Mouse (Mus musculus) hindbrain, embryonic 10.5 days (tissue): ENCODE results near the gene Hnrnpl. TPM values are rescaled to one million over a fixed set of nuclear protein-coding genes. Genes with fewer than 3 reads are reported as not detected.

ENCODE experiments used
- DNase-seq: peaks from one replicate; pipeline ENCODE4 v3.0.0-alpha.2; 2017; ENCODE audit warnings: low spot score
- H3K27ac ChIP-seq: fragments of 300-500 bp; sonication (generic); 2 replicates; pipeline ENCODE4 v1.5.1; 2016; ENCODE audit warnings: mild to moderate bottlenecking, moderate library complexity
- H3K27me3 ChIP-seq: fragments of 300-500 bp; sonication (generic); 2 replicates; pipeline ENCODE4 v1.6.1; 2016; ENCODE audit warnings: mild to moderate bottlenecking; ENCODE audit not compliant: poor library complexity, insufficient read depth, severe bottlenecking
- H3K36me3 ChIP-seq: fragments of 300-500 bp; sonication (generic); 2 replicates; pipeline ENCODE4 v1.6.1; 2016; ENCODE audit warnings: mild to moderate bottlenecking, moderate library complexity
- H3K4me1 ChIP-seq: fragments of 300-500 bp; sonication (generic); replicated peaks from 2 replicates; pipeline ENCODE4 v1.6.1; 2016; ENCODE audit warnings: mild to moderate bottlenecking
- H3K4me3 ChIP-seq: fragments of 300-500 bp; sonication (generic); 2 replicates; pipeline ENCODE4 v1.5.1; 2016; ENCODE audit warnings: mild to moderate bottlenecking, moderate library complexity
- H3K9me3 ChIP-seq: fragments of 300-500 bp; sonication (generic); 2 replicates; pipeline ENCODE4 v1.6.1; 2016; ENCODE audit warnings: mild to moderate bottlenecking, moderate library complexity
- WGBS: fragments of 180-500 bp; shearing (Covaris S2); methylation state at CpG from one replicate; pipeline ENCODE4 v1.1.7; 2016; 5-methylcytosine and 5-hydroxymethylcytosine counted together
- polyA plus RNA-seq: library from polyadenylated mRNA; unstranded; fragments of >200 nt; fragmentation: Nextera tagmentation; extraction: Ambion mirVana; gene quantifications from 2 replicates; pipeline ENCODE4 v1.2.1, GENCODE M21; 2016

Gene Hnrnpl
- polyA plus RNA-seq, 1 experiment from 2014 or later, result 312 TPM

DNA sequence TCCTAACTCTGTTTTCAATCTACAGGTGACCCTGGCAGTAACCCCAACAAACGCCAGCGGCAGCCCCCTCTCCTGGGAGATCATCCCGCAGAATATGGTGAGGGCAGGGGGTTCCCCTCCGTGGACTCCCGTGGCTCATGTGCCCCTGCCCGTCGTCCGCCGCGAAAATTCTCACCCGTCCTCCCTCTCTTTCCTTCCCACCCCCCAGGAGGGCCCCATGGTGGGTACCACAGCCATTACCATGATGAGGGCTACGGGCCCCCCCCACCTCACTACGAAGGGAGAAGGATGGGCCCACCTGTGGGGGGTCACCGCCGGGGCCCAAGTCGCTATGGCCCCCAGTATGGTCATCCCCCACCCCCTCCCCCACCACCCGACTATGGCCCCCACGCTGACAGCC is 10.1 kb downstream of the Hnrnpl start:
- H3K9me3 ChIP-seq, result no peaks in the 10 kb centered on the region
- H3K27ac ChIP-seq, result peak overlapping the region; percentile 50; the same call in 1 of the 2 replicates
- WGBS, result 82% methylated on average over 18 of the region's 18 CpGs
- no peak for DNase-seq
- peaks cover 96% of the 10 kb centered on the region for H3K36me3 ChIP-seq
- peaks cover 89% of the 10 kb centered on the region for H3K4me1 ChIP-seq
- H3K27me3 ChIP-seq, result no peaks in the 10 kb centered on the region
- peak overlapping the region; percentile 34; the same call in 1 of the 2 replicates for H3K4me3 ChIP-seq

DNA sequence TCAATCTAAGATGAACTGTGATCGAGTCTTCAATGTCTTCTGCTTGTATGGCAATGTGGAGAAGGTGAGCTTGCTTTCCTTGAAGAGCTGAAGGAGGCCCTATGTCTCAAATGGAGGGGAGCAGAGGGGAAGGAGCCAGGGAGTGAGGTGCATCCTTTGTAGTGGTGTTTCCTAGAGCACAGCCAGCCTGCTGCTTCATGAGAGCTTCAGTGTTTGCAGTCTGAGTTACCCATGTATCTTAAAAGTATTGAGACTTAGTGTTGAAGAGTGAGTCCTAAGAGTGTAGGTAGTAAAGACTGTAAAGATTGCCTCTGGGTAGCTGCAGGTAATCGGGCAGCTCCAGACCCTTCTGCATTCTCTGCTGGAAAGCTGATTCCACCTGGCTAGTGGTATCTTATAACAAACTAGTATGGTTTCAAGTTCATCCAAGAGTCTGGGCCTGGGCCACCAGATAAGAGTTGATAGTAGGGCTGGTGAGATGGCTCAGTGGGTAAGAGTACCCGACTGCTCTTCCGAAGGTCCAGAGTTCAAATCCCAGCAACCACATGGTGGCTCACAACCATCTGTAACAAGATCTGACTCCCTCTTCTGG is 10.6 kb downstream of the Hnrnpl start:
- WGBS, result 89% methylated on average over 4 of the region's 4 CpGs
- H3K36me3 ChIP-seq, result peaks cover 91% of the 10 kb centered on the region
- H3K27me3 ChIP-seq, result no peaks in the 10 kb centered on the region
- DNase-seq, result no peak
- peaks cover 85% of the 10 kb centered on the region for H3K4me1 ChIP-seq
- H3K4me3 ChIP-seq, result peak overlapping the region; percentile 34; the same call in 1 of the 2 replicates
- no peak overlapping the region for H3K27ac ChIP-seq
- H3K9me3 ChIP-seq, result no peaks in the 10 kb centered on the region

DNA sequence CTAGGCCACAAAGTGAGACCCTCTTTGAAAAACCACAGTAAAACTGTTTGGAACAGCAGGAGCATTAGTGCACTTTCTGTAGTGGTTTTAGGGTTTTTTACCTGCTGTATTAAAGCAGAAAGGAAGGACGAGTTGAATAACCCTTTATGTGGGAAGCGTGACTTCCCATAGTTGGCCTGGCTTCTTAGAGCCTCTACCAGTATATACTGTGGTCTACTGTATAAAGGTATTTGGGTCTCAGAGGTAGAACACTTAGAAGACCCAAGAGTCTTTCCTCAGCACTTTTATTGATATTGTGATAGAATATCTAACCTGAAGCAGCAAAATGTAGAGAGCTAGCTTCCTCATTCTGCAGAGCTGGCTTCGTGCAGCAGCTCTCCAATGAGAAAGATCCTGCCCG is 11.2 kb downstream of the Hnrnpl start:
- Histone ChIP-seq H3K4me1 (peaks cover 82% of the 10 kb centered on the region), H3K9me3 (no peaks in the 10 kb centered on the region), H3K36me3 (peaks cover 85% of the 10 kb centered on the region), H3K27ac (peak overlapping the region; percentile 83), H3K27me3 (no peaks in the 10 kb centered on the region), H3K4me3 (peak overlapping the region; percentile 36; the same call in 1 of the 2 replicates)
- WGBS, result 85% methylated on average over 4 of the region's 4 CpGs
- no peak for DNase-seq

DNA sequence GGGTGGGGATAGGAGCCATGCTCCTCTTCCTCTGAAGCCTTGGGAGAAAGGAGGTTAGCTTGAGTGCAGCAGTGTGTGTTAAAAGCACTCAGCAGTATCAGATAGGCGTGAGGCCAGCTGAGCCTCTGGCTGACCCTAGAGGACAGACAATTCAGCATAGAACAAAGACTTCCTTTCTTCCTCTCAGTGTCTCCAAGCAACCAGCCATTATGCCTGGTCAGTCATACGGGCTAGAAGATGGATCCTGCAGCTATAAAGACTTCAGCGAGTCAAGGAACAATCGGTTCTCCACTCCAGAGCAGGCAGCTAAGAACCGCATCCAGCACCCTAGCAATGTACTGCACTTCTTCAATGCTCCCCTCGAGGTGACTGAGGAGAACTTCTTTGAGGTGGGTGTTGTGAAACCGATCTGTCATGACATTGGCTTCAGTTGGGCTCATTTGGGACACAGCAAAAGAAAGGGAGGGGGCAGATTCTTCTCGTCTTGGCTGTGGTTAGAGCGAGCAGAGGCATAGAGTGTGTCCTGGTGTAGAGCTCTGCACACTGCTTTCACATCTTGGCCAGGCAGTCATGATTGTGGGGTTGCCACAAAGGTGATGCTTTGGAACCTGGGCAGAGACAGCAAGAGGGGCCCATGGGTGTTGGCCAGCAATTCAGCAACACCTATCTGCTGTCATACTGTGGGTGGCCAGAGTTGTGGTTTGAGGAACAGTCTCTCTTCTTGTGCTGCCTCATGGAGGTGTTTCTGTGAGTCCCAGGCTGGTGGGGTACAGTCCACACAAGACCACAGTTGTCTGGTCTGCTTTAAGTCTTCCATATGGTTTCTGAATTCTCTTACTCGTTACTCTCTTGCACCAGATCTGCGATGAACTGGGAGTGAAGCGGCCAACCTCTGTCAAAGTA is 12.3 kb downstream of the Hnrnpl start:
- no peaks in the 10 kb centered on the region for H3K27me3 ChIP-seq
- peaks cover 79% of the 10 kb centered on the region for H3K4me1 ChIP-seq
- H3K36me3 ChIP-seq, result peaks cover 74% of the 10 kb centered on the region
- H3K27ac ChIP-seq, result peak overlapping the region; percentile 83
- H3K4me3 ChIP-seq, result peak overlapping the region; percentile 36
- no peaks in the 10 kb centered on the region for H3K9me3 ChIP-seq
- DNase-seq, result peak; percentile 76
- 40% methylated on average over 12 of the region's 12 CpGs for WGBS

DNA sequence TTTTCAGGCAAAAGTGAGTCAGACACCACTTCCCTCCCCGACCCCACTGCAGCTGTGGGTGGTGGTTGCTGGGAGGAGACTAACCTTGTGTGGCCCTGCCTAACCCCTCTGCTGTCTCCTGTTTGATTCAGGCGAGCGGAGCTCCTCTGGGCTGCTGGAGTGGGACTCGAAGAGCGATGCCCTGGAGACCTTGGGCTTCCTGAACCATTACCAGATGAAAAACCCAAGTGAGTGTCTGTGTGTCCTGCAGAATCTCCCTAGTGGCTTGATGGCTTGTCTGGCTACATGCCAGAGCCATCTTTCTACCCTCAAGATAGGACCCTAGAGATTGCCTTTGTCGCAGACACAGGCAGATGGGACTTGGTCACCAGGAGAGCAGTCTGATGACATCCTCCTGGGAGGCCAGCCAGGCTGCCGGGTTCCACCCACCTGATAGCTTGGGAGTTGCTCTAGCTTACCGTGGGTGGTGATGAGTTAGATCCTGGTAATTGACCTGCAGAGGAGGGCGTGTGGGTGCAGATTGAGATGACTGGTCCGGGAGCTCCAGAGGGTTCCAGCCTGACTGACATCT is 13.0 kb downstream of the Hnrnpl start:
- peak overlapping the region; percentile 36; the same call in 1 of the 2 replicates for H3K4me3 ChIP-seq
- 78% methylated on average over 10 of the region's 10 CpGs for WGBS
- peak overlapping the region; percentile 83 for H3K27ac ChIP-seq
- no peaks in the 10 kb centered on the region for H3K9me3 ChIP-seq
- peak; percentile 16 for DNase-seq
- no peaks in the 10 kb centered on the region for H3K27me3 ChIP-seq
- H3K36me3 ChIP-seq, result peaks cover 67% of the 10 kb centered on the region
- peaks cover 77% of the 10 kb centered on the region for H3K4me1 ChIP-seq

DNA sequence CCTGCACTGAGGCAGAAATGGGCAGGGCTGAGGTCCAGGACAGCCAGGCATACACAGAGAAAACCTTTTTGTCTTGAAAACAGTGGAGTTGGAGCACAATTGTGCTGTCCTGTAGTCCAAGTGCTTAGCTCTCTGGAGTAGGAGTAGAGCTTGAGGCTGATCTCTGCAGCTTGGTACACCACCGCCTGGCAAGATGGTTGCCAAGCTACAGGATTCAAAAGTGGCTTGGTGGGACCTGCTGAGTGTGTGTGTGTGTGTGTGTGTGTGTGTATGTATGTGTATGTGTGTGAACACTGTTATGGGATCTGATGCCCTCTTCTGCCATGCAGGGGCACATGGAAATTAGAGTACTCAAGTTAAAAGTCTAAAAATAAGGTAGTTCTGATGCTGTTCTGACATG is 14.2 kb downstream of the Hnrnpl start:
- Histone ChIP-seq H3K9me3 (no peaks in the 10 kb centered on the region), H3K27me3 (no peaks in the 10 kb centered on the region), H3K4me1 (peaks cover 65% of the 10 kb centered on the region), H3K36me3 (peaks cover 55% of the 10 kb centered on the region), H3K4me3 (no peak overlapping the region), H3K27ac (no peak overlapping the region)
- 76% methylated on average over 1 of the region's 1 CpGs for WGBS
- peak; percentile 12 for DNase-seq

DNA sequence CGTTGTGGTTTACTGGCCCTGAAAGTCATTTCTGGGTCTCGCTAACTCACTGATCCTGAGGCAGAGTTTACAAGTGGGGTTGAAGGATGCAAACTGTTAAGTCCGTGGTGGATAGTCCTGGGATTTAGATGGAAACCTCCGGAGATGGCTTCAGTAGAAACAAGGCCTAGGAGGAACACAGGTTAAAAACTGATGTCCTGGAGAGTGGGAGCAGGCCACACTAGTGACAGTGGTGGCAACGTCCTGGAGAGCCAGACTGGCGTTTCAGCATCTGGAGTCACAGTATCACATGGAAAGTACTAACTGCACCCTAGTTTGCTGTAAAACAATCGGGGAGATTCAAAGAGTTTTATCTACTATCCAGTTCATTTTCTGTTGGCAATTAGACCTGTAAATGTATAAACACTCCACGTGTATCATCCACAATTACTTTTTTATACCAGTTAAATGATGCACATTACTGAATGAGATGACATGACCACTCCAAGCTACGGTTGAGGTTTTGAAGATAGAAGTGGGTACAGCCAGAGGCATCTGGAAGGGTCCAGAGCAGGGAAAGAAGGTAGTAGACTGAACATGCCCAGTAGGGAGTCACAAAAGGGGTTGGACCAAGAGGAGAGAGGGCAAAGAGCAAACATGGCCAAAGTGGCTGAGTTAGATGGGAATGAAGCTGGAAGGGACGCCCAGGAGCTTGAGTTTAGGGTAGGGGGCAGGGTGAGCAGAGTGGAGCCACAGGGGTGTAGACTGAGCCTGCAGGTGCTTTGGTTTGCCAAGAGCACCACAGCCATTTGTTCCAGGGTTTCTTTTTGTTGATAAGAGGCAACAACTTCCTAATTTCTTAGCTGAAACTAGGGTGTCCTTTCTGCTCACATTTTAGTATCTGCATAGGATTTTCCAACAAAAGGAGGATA is 14.9 kb downstream of the Hnrnpl start:
- Histone ChIP-seq H3K4me1 (peaks cover 58% of the 10 kb centered on the region), H3K27ac (no peak overlapping the region), H3K36me3 (peaks cover 48% of the 10 kb centered on the region), H3K27me3 (no peaks in the 10 kb centered on the region), H3K9me3 (no peaks in the 10 kb centered on the region), H3K4me3 (no peak overlapping the region)
- WGBS, result 58% methylated on average over 10 of the region's 10 CpGs
- peak; percentile 15 for DNase-seq

DNA sequence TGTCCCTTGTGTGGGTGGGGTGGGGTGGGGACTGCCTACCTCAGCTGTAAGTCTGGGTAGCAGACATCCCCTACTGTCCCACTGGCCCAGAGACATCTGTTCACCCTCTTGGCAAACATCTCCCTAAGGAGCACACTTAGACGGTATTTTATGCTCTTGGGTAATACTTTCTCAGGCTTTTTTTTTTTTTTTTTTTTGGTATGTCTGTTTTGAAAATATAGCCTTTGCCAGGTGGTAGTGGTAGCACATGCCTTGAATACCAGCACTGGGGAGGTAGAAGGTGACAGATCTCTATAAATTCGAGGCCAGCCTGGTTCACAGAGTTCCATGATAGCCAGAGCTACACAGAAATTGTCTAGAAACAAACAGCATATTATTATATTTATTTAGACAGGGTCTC is 15.6 kb downstream of the Hnrnpl start:
- Histone ChIP-seq H3K27me3 (no peaks in the 10 kb centered on the region), H3K36me3 (peaks cover 41% of the 10 kb centered on the region), H3K4me1 (peaks cover 52% of the 10 kb centered on the region), H3K27ac (no peak overlapping the region), H3K4me3 (no peak overlapping the region), H3K9me3 (no peaks in the 10 kb centered on the region)
- 73% methylated on average over 2 of the region's 2 CpGs for WGBS
- no peak for DNase-seq

DNA sequence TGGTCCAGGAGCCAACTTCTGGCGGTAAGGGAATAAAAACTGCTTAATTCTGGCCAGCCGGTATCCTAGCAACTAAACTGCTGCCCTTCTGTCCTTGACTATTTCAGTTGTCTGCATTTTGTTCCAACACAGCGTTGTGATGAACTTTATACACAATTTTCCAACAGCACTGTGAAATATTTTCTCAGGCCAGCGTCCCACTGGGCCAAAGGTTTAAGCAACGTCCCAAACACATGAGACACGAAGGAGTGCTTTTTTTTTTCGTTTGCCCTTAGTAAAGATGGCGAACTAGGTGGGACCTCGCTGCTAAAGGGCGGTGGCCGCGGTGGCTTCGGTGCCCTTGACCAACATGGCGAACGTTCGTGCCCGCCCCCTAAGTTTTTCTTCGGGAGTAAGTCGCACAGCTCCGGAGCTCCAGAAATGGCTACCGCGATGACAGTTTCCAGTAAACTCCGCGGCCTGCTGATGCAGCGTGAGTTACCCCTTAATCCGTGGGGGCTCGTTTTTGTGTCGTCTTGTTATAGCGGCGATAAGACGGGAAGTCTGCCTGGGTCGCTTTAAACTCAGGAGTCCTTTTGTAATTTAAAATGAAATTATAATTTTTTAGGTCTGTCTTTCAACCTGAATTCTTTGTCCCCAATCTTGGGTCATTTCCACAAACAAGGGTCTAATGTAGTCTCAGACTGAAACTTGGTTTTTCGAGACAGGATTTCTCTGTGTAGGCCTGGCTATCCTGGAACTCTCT is 16.8 kb downstream of the Hnrnpl start, which contains the start of gene Ech1:
TSS of gene Ech1 (plus strand) at position 277 of the 745 bp plus-strand sequence.
- Histone ChIP-seq H3K4me1 (peaks cover 41% of the 10 kb centered on the region), H3K9me3 (peaks cover 5% of the 10 kb centered on the region; the same call in 1 of the 2 replicates), H3K27ac (peak within 1 kb of the TSS; percentile 92), H3K36me3 (peaks cover 39% of the 10 kb centered on the region), H3K4me3 (peak within 1 kb of the TSS; percentile 60), H3K27me3 (no peaks in the 10 kb centered on the region)
- DNase-seq, result peak; percentile 90
- 3% methylated on average over 33 of the region's 33 CpGs for WGBS

DNA sequence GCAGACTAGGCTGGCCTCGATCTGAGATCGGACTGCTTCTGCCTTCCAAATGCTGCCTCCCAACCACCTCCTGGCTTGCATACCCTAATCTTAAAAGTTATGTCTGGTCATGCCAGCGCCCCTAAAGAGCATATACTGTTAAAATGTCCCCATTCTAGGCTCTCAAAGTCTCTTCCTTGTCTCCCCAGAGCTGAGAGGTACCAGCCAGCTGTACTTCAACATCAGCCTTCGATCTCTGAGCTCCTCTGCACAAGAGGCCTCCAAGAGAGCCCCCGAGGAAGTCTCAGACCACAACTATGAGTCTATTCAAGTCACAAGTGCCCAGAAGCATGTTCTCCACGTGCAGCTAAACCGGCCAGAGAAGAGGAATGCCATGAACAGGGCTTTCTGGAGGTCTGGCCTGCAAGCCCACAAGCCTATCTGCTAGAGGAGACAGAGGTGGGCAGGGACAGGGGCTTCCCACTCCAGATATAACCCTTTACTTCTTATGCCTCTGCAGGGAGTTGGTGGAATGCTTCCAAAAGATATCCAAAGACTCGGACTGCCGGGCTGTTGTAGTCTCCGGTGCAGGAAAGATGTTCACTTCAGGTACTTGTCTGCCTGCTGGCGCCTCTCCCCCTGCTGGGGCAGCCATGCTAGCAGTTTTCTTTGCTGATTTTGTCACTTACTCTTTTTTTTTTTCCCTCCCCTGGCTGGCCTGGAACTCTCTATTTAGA is 17.5 kb downstream of the Hnrnpl start:
- H3K27me3 ChIP-seq, result no peaks in the 10 kb centered on the region
- peak overlapping the region; percentile 60 for H3K4me3 ChIP-seq
- H3K9me3 ChIP-seq, result peaks cover 6% of the 10 kb centered on the region; the same call in 1 of the 2 replicates
- WGBS, result 65% methylated on average over 11 of the region's 11 CpGs
- peaks cover 34% of the 10 kb centered on the region for H3K4me1 ChIP-seq
- peaks cover 39% of the 10 kb centered on the region for H3K36me3 ChIP-seq
- H3K27ac ChIP-seq, result peak overlapping the region; percentile 92
- peak; percentile 19 for DNase-seq

DNA sequence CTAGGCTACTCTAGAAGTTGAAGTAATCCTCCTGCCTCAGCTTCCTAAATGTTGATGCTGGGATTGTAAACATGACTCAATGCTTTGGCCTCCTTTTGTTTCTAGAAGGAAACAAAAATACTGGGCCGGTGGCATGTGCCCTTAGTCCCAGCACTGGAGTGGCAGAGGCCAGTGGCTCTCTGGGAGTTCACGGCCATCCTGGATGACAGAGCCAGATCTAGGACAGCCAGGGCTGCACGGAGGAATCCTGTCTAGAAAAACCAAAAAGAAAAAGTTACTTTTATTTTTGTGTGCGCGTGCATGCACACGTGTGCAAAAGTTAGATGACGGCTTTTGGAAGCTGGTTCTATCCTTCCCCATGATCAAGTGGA is 18.0 kb downstream of the Hnrnpl start:
- peaks cover 6% of the 10 kb centered on the region; the same call in 1 of the 2 replicates for H3K9me3 ChIP-seq
- H3K4me3 ChIP-seq, result no peak overlapping the region
- WGBS, result 94% methylated on average over 7 of the region's 7 CpGs

More for the DNA sequence above, 18.0 kb downstream of the Hnrnpl start:
- Histone ChIP-seq H3K27ac (peak overlapping the region; percentile 92; the same call in 1 of the 2 replicates), H3K27me3 (no peaks in the 10 kb centered on the region), H3K4me1 (peaks cover 28% of the 10 kb centered on the region), H3K36me3 (peaks cover 39% of the 10 kb centered on the region)
- DNase-seq, result no peak
